Mouse (Mus musculus) embryo, embryonic 10 days (tissue): Measurements from ENCODE around the gene Ccdc88a.

Experiments used
- DNase-seq: peaks from one replicate; pipeline ENCODE4 v3.0.0-alpha.2; 2015; ENCODE audit warnings: low spot score

Gene Ccdc88a

GRCm38 (mm10) chr11:29373396-29374273 is at the start of gene Ccdc88a:
TSS of gene Ccdc88a (plus strand) at chr11:29373658.
- peak; percentile 97 for DNase-seq

- peak; percentile 5 for DNase-seq
Observed at GRCm38 (mm10) chr11:29335505-29335904, 38.0 kb upstream of the Ccdc88a start.

- DNase-seq = no peak
Observed at GRCm38 (mm10) chr11:29341259-29341658, 32.2 kb upstream of the Ccdc88a start.

GRCm38 (mm10) chr11:29344891-29345657 is 28.4 kb upstream of the Ccdc88a start:
- no peak for DNase-seq

GRCm38 (mm10) chr11:29345673-29346286 is 27.7 kb upstream of the Ccdc88a start:
- DNase-seq = no peak

- no peak for DNase-seq
Observed at GRCm38 (mm10) chr11:29350891-29351290, 22.6 kb upstream of the Ccdc88a start.

GRCm38 (mm10) chr11:29352214-29352613 is 21.2 kb upstream of the Ccdc88a start:
- DNase-seq = no peak

GRCm38 (mm10) chr11:29368161-29368560 is 5.3 kb upstream of the Ccdc88a start:
- DNase-seq = no peak

GRCm38 (mm10) chr11:29373050-29373395 is 435 bp upstream of the Ccdc88a start:
- DNase-seq = no peak

- DNase-seq = peak; percentile 27
Observed at GRCm38 (mm10) chr11:29374274-29374656, 807 bp downstream of the Ccdc88a start.

GRCm38 (mm10) chr11:29376635-29377034 is 3.2 kb downstream of the Ccdc88a start:
- DNase-seq = no peak

- DNase-seq = no peak
Observed at GRCm38 (mm10) chr11:29378751-29379150, 5.3 kb downstream of the Ccdc88a start.

GRCm38 (mm10) chr11:29383493-29383892 is 10.0 kb downstream of the Ccdc88a start:
- DNase-seq = no peak

GRCm38 (mm10) chr11:29384001-29384400 is 10.5 kb downstream of the Ccdc88a start:
- no peak for DNase-seq

GRCm38 (mm10) chr11:29384617-29385016 is 11.2 kb downstream of the Ccdc88a start:
- DNase-seq = no peak

GRCm38 (mm10) chr11:29389913-29390312 is 16.5 kb downstream of the Ccdc88a start:
- no peak for DNase-seq

- DNase-seq = no peak
Observed at GRCm38 (mm10) chr11:29395135-29395746, 21.8 kb downstream of the Ccdc88a start.

- DNase-seq = no peak
Observed at GRCm38 (mm10) chr11:29400374-29400773, 26.9 kb downstream of the Ccdc88a start.

- DNase-seq = no peak
Observed at GRCm38 (mm10) chr11:29406292-29406691, 32.8 kb downstream of the Ccdc88a start.

- no peak for DNase-seq
Observed at GRCm38 (mm10) chr11:29423496-29423895, 50.0 kb downstream of the Ccdc88a start.

- no peak for DNase-seq
Observed at GRCm38 (mm10) chr11:29428774-29429173, 55.3 kb downstream of the Ccdc88a start.

- no peak for DNase-seq
Observed at GRCm38 (mm10) chr11:29431011-29431410, 57.6 kb downstream of the Ccdc88a start.
